Mouse (Mus musculus) liver, adult 2 months (tissue): ENCODE measurements around the gene Plekhg5.

Source experiments
- CTCF ChIP-seq: fragments of 200-500 bp; IDR thresholded peaks from 2 replicates; pipeline ENCODE4 v1.5.1; 2011; ENCODE audit warnings: low read depth, low read length, control low read depth
- POLR2A ChIP-seq: fragments of 200-500 bp; IDR thresholded peaks from 2 replicates; pipeline ENCODE4 v1.6.1; 2011; ENCODE audit warnings: low read length, control low read depth; ENCODE audit not compliant: insufficient read depth; ENCODE audit errors: extremely low read depth

GRCm38 (mm10) chr4:152041924-152042641, 30.2 kb upstream of the Plekhg5 start:
- TF ChIP-seq CTCF (no peak), POLR2A (no peak)
